Mouse (Mus musculus): ENCODE results near the gene Hapln4. TPM values are rescaled to one million over a fixed set of nuclear protein-coding genes. Genes with fewer than 3 reads are reported as not detected.

Gene Hapln4
- 0.58 and 0.99 TPM in 2 replicates for polyA plus RNA-seq (2012; rRNA removed)

GRCm38 (mm10) chr8:70083285-70083684 lies at the start of gene Hapln4:
TSS of gene Hapln4 (plus strand) at chr8:70083457.

GRCm38 (mm10) chr8:70042583-70043455 lies 40.4 kb upstream of the Hapln4 start, which contains the start of the genes Mau2 and Sugp1:
TSS of gene Mau2 (minus strand) at chr8:70042734.
TSS of gene Sugp1 (plus strand) at chr8:70042813.

DNA sequence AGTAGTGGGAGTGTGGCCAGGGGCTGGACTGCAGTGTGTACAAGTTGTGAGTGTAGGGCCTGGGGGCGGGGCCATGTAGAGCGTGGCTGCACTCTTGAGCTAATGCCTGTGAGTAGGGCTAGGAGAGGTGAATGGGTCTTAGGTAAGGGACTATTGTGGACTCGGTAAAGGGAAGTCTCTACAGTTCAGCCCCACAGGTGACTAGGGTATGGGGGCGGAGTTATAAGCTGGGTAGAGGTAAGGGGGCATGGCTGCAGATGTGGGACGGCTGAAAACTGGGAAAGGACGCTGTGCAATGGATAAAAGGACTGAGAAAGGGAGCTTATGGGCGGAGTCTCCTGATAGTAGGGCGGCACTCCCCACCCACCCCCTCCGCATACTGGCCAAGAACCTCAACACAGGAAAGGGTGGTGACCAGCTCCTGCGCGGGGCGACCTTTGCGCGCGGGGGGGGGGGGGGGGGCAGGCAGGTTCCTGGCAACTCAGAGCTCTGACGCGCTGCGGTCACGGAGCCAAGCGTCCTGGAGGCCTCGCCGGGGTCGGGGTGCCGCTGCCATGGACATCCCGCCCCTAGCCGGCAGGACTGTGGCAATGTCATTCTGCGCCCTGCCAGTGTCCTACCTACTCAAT lies 10.7 kb upstream of the Hapln4 start, which contains the start of gene Tm6sf2:
Tm6sf2 (plus strand) TSS at position 484 of the 629 bp plus-strand sequence.

DNA sequence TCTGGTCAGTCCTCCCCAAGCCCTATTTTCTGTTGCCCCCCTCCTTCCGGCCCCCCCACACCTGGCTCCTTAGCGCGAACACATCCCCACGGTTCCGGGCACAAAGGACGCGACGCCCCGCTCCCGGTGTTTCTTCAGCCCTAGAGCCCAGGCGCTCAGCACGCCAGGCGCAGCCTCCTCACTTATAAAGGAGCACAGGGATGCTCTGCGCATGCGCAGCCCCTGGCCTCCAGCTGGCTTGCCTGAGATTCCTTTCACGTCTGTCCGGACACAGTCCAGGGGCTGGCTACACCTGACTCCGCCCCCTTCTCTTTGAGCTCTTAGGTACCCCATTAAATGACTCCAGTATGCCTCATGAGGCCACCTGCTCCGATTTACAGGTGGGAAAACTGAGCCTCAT lies 37.4 kb downstream of the Hapln4 start, which contains the start of gene Ncan:
Ncan (minus strand) TSS at position 207 of the 400 bp plus-strand sequence.

DNA sequence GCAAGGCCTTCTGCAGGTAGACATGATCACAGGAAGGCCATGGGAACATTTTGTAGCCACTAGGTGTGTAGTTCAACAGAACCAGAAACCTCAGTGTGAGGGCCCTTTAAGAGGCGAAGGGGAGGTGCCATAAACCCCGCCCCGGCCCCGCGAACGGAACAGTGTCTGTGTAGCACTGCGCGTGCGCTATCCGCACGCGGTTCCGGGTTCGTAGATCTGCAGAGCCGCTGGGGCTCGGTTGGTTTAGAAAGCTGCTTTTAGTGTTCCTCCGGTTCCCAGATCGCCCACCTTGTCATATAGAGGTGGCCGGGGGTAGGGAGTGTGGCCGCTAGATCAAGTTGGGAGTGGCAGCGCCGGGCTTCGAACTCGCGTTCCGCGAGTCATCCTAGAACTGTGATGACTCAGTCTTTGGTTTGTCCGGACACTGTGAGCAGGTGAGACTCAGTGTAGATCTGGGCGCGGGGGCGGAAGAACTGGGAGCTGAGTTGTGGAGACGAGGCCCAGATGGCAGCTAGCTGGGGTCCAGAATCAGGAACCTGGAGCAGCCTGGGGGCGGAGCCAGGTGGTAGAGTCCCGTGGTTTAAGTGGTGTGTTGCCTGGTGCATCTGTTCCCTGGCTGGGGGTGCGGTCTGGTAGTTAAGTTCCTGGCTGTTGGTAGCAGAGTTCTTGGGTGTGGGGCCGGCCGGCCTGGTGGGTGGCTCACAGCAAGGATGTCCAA lies 48.1 kb downstream of the Hapln4 start, which contains the start of gene Nr2c2ap:
Nr2c2ap (plus strand) TSS at position 168 of the 718 bp plus-strand sequence.

DNA sequence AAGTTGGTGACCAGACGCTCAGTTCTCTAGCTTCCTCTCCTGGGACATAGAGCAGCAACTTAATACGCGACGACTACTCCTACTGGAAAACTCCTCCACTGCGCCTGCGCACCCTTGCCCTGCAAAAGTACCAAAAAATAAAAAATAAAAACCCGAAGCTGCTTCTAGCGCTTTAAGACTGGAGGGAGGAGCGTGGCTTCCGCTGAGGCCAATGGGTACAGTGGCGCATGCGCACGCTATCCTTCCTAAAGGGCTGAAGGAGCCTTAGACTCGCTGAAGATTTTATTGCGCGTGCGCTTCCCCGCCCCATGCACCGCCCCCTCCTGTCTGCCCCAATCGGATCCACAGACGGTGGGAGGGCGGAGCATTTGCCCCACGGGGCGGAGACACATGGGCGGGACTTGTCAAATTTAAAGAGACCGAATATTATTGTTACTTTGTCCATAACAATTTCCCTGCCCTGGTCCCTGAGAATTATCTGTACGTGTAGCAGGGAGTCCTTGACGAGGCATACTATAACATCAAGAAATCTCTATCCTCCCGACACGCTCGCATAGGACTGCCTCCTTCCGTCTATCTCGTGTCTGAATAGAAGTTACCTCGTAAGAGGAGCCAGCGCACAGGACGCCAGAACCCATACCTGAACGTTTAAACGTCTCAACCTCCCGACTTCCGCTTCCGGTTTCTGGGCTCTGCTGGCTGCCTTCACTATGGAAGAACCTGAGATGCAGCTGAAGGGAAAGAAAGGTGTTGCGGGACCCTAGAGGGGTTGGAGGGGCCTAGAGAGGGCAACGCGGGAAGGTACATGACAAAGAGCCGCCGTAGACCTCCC lies 56.0 kb downstream of the Hapln4 start, which contains the start of the genes Rfxank, Borcs8 and Mef2b:
Rfxank (minus strand) TSS at position 129 of the 832 bp plus-strand sequence.
Borcs8 (plus strand) TSS at position 474 of the 832 bp plus-strand sequence.
Mef2b (plus strand) TSS at position 686 of the 832 bp plus-strand sequence.

Other genes starting within 250 kb of the Hapln4 start
- 0.17 and 0.34 TPM in 2 replicates for gene Cilp2, start 195.8 kb upstream of the Hapln4 start, polyA plus RNA-seq (2012; rRNA removed)
- gene Tssk6, start 181.3 kb upstream of the Hapln4 start, polyA plus RNA-seq (2012; rRNA removed) = 0.88 and 1.7 TPM in 2 replicates
- 58.7 and 79.5 TPM in 2 replicates for gene Ndufa13, start 180.9 kb upstream of the Hapln4 start, polyA plus RNA-seq (2012; rRNA removed)
- 1.7 and 2.6 TPM in 2 replicates for gene Yjefn3, start 180.7 kb upstream of the Hapln4 start, polyA plus RNA-seq (2012; rRNA removed)
- 41.2 and 45.5 TPM in 2 replicates for gene Gatad2a, start 87.1 kb upstream of the Hapln4 start, polyA plus RNA-seq (2012; rRNA removed)
- 27.5 and 35.3 TPM in 2 replicates for gene Mau2, start 40.7 kb upstream of the Hapln4 start, polyA plus RNA-seq (2012; rRNA removed)
- gene Sugp1, start 40.6 kb upstream of the Hapln4 start, polyA plus RNA-seq (2012; rRNA removed) = 2.5 and 5.6 TPM in 2 replicates
- gene Tm6sf2, start 10.5 kb upstream of the Hapln4 start, polyA plus RNA-seq (2012; rRNA removed) = 4.8 and 19.7 TPM in 2 replicates
- 0.04 TPM in 1 of 2 replicates, not detected in the other for gene Ncan, start 37.4 kb downstream of the Hapln4 start, polyA plus RNA-seq (2012; rRNA removed)
- 6.0 and 7.6 TPM in 2 replicates for gene Nr2c2ap, start 47.9 kb downstream of the Hapln4 start, polyA plus RNA-seq (2012; rRNA removed)
- gene Rfxank, start 55.7 kb downstream of the Hapln4 start, polyA plus RNA-seq (2012; rRNA removed) = 15.6 and 18.6 TPM in 2 replicates
- 32.5 and 46.3 TPM in 2 replicates for gene Borcs8, start 56.0 kb downstream of the Hapln4 start, polyA plus RNA-seq (2012; rRNA removed)
- gene Mef2b, start 56.3 kb downstream of the Hapln4 start, polyA plus RNA-seq (2012; rRNA removed) = 0.16 and 0.40 TPM in 2 replicates
- 96.3 and 97.2 TPM in 2 replicates for gene Tmem161a, start 88.9 kb downstream of the Hapln4 start, polyA plus RNA-seq (2012; rRNA removed)
- 14.0 and 18.8 TPM in 2 replicates for gene Slc25a42, start 128.8 kb downstream of the Hapln4 start, polyA plus RNA-seq (2012; rRNA removed)
- 11.0 and 11.3 TPM in 2 replicates for gene Sugp2, start 150.8 kb downstream of the Hapln4 start, polyA plus RNA-seq (2012; rRNA removed)
- gene Armc6, start 151.0 kb downstream of the Hapln4 start, polyA plus RNA-seq (2012; rRNA removed) = 11.8 and 15.5 TPM in 2 replicates
- gene Homer3, start 199.4 kb downstream of the Hapln4 start, polyA plus RNA-seq (2012; rRNA removed) = 16.3 and 20.1 TPM in 2 replicates
- 27.2 and 35.4 TPM in 2 replicates for gene Ddx49, start 219.0 kb downstream of the Hapln4 start, polyA plus RNA-seq (2012; rRNA removed)
- 316 and 417 TPM in 2 replicates for gene Cope, start 219.1 kb downstream of the Hapln4 start, polyA plus RNA-seq (2012; rRNA removed)
- 0.60 and 0.78 TPM in 2 replicates for gene Cers1, start 232.3 kb downstream of the Hapln4 start, polyA plus RNA-seq (2012; rRNA removed)
- 2.0 and 2.2 TPM in 2 replicates for gene Gdf1, start 246.4 kb downstream of the Hapln4 start, polyA plus RNA-seq (2012; rRNA removed)

Measured in stomach, adult 2 months (tissue).